18 mouse cellular contexts compared by ENCODE assay signal in the genomic region with DNA sequence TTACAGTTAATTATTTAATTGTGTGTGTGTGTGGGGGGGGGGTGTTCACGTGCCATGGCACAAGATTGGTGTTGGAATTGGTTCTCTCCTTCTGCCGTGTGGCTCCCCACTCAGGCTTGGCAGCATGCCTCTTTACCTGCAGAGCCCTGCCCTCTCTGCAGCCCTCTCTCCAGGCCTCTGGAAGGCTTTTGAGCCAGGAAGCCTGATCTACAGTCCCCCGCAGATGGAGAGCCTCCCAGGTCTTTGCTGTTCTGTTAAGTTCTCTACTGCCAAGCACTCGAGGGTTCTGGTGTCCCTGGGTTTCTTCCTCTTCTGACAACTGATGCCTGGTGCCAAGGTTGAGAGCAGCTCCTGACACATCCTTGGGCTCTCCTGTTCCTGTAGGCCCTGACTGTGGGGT. TPM values are rescaled to one million over a fixed set of nuclear protein-coding genes. Genes with fewer than 3 reads are reported as not detected.
DNase-seq lines count a peak whose midpoint lies in the region; ATAC-seq lines count a peak whose summit lies in the region.
"Had no signal": no experiment of that assay in that cellular context is flagged by ENCODE, and none has a peak within 500 bp of the region (broad histone marks: within the 10 kb centered on the region; RNA-seq: fewer than 3 reads in every experiment).

No protein-coding gene starts in this region.

- peaks cover 12% of the 10 kb centered on the region for H3K36me3 ChIP-seq in hindbrain, embryonic 12.5 days
- H3K36me3 ChIP-seq in hindbrain, embryonic 14.5 days (replicated peaks; ENCODE audit: control insufficient read depth, insufficient read depth) = peaks cover 3% of the 10 kb centered on the region
- peaks cover 9% of the 10 kb centered on the region for H3K36me3 ChIP-seq in neural tube, embryonic 13.5 days
- H3K36me3 ChIP-seq in kidney, embryonic 14.5 days (ENCODE audit: control insufficient read depth, insufficient read depth, low read length) = peaks cover 17% of the 10 kb centered on the region

- 77% methylated on average over 4 of the region's 4 CpGs for WGBS in hindbrain, embryonic 12.5 days
- 60% methylated on average over 4 of the region's 4 CpGs for WGBS in hindbrain, embryonic 14.5 days
- 63% methylated on average over 4 of the region's 4 CpGs for WGBS in neural tube, embryonic 13.5 days
- 70% methylated on average over 4 of the region's 4 CpGs for WGBS in kidney, embryonic 14.5 days

- H3K27me3 ChIP-seq in hindbrain, embryonic 12.5 days = no peaks in the 10 kb centered on the region
- no peaks in the 10 kb centered on the region for H3K27me3 ChIP-seq in hindbrain, embryonic 14.5 days (ENCODE audit: control insufficient read depth, insufficient read depth, low read length)
- H3K27me3 ChIP-seq in neural tube, embryonic 13.5 days = no peaks in the 10 kb centered on the region
- H3K27me3 ChIP-seq in kidney, embryonic 14.5 days (ENCODE audit: control insufficient read depth, insufficient read depth, low read length) = no peaks in the 10 kb centered on the region
- H3K27me3 ChIP-seq: limb, embryonic 13.5 days had no signal

- no peak overlapping the region for H3K9ac ChIP-seq in hindbrain, embryonic 12.5 days
- no peak overlapping the region for H3K9ac ChIP-seq in hindbrain, embryonic 14.5 days
- no peak overlapping the region for H3K9ac ChIP-seq in neural tube, embryonic 13.5 days
- H3K9ac ChIP-seq in kidney, embryonic 14.5 days (ENCODE audit: low read depth, low read length) = no peak overlapping the region
- H3K9ac ChIP-seq: limb, embryonic 13.5 days; liver, embryonic 14.5 days had no signal

- H3K4me3 ChIP-seq in hindbrain, embryonic 12.5 days = no peak overlapping the region
- H3K4me3 ChIP-seq in hindbrain, embryonic 14.5 days (replicated peaks; ENCODE audit: low read length) = no peak overlapping the region
- no peak overlapping the region for H3K4me3 ChIP-seq in neural tube, embryonic 13.5 days
- no peak overlapping the region for H3K4me3 ChIP-seq in kidney, embryonic 14.5 days (ENCODE audit: low read length)
- H3K4me3 ChIP-seq: gastrocnemius, adult 2 months; limb, embryonic 13.5 days had no signal

- H3K27ac ChIP-seq in hindbrain, embryonic 12.5 days = 0 out of 2 replicates have a peak overlapping the region, but pooled peaks have one; percentile 24
- no peak overlapping the region for H3K27ac ChIP-seq in hindbrain, embryonic 14.5 days
- peak overlapping the region; percentile 43 for H3K27ac ChIP-seq in neural tube, embryonic 13.5 days (replicated peaks)
- H3K27ac ChIP-seq in kidney, embryonic 14.5 days (ENCODE audit: low read depth, low read length) = no peak overlapping the region
- H3K27ac ChIP-seq: gastrocnemius, adult 2 months; limb, embryonic 13.5 days; liver, embryonic 14.5 days had no signal

- DNase-seq in hindbrain, embryonic 14.5 days (ENCODE audit: low spot score) = no peak
- DNase-seq in neural tube, embryonic 10.5 days (ENCODE audit: extremely low spot score, low spot score) = no peak
- DNase-seq in cerebellum, adult 9-11 months = peak; percentile 92
- no peak for DNase-seq in ovary, postnatal 14 days (ENCODE audit: low spot score)
- DNase-seq: adrenal gland, postnatal 25 days; gastrocnemius, adult 2 months; heart, postnatal 4 days; kidney, postnatal 14 days; thymus, postnatal 4 days had no signal

- peaks cover 45% of the 10 kb centered on the region for H3K4me1 ChIP-seq in hindbrain, embryonic 12.5 days
- peaks cover 18% of the 10 kb centered on the region for H3K4me1 ChIP-seq in hindbrain, embryonic 14.5 days (replicated peaks; ENCODE audit: control insufficient read depth, insufficient read depth, low read length)
- peaks cover 60% of the 10 kb centered on the region for H3K4me1 ChIP-seq in neural tube, embryonic 13.5 days (replicated peaks)
- H3K4me1 ChIP-seq in kidney, embryonic 14.5 days (ENCODE audit: control insufficient read depth, insufficient read depth, low read length) = peaks cover 11% of the 10 kb centered on the region

- H3K9me3 ChIP-seq in hindbrain, embryonic 12.5 days (replicated peaks) = no peaks in the 10 kb centered on the region
- no peaks in the 10 kb centered on the region for H3K9me3 ChIP-seq in hindbrain, embryonic 14.5 days (ENCODE audit: control insufficient read depth, low read length)
- H3K9me3 ChIP-seq in neural tube, embryonic 13.5 days = no peaks in the 10 kb centered on the region
- no peaks in the 10 kb centered on the region for H3K9me3 ChIP-seq in kidney, embryonic 14.5 days (ENCODE audit: control insufficient read depth, low read length)
- H3K9me3 ChIP-seq: limb, embryonic 13.5 days had no signal

- no peak overlapping the region for H3K4me2 ChIP-seq in hindbrain, embryonic 12.5 days (replicated peaks)
- no peak overlapping the region for H3K4me2 ChIP-seq in hindbrain, embryonic 14.5 days (replicated peaks)
- H3K4me2 ChIP-seq in neural tube, embryonic 13.5 days = no peak overlapping the region
- no peak overlapping the region for H3K4me2 ChIP-seq in kidney, embryonic 14.5 days (replicated peaks; ENCODE audit: low read depth, low read length)
- H3K4me2 ChIP-seq: limb, embryonic 13.5 days had no signal

- no peak for ATAC-seq in hindbrain, embryonic 12.5 days (ENCODE audit: low FRiP score)
- ATAC-seq in hindbrain, embryonic 14.5 days (ENCODE audit: low FRiP score) = no peak
- no peak for ATAC-seq in neural tube, embryonic 13.5 days (ENCODE audit: low read depth)
- no peak for ATAC-seq in kidney, embryonic 14.5 days (ENCODE audit: low FRiP score, low TSS enrichment)
- ATAC-seq: intestine, postnatal 0 days had no signal

RNA-seq across cellular contexts. Expression of a gene that starts 17.9 kb away (rescaled TPM):
- polyA plus RNA-seq in hindbrain, embryonic 12.5 days (2016; fragmentation: Nextera tagmentation; extraction: Ambion mirVana) = 1,309 and 1,398 TPM in 2 replicates
- polyA plus RNA-seq in hindbrain, embryonic 14.5 days (2014; fragmentation: Nextera tagmentation; extraction: Ambion mirVana) = 955 and 1,038 TPM in 2 replicates
- 1,151 and 1,235 TPM in 2 replicates for polyA plus RNA-seq in neural tube, embryonic 13.5 days (2015; fragmentation: Nextera tagmentation; extraction: Ambion mirVana)
- 1,584 and 1,728 TPM in 2 replicates for polyA plus RNA-seq in kidney, embryonic 14.5 days (2014; fragmentation: Nextera tagmentation; extraction: Ambion mirVana)

RNA-seq across cellular contexts. Expression of a gene that starts 27.0 kb away (rescaled TPM):
- polyA plus RNA-seq in hindbrain, embryonic 12.5 days (2016; fragmentation: Nextera tagmentation; extraction: Ambion mirVana) = 60.5 and 66.1 TPM in 2 replicates
- 44.4 and 46.8 TPM in 2 replicates for polyA plus RNA-seq in hindbrain, embryonic 14.5 days (2014; fragmentation: Nextera tagmentation; extraction: Ambion mirVana)
- 41.2 and 50.0 TPM in 2 replicates for polyA plus RNA-seq in neural tube, embryonic 13.5 days (2015; fragmentation: Nextera tagmentation; extraction: Ambion mirVana)
- 31.2 and 49.9 TPM in 2 replicates for polyA plus RNA-seq in kidney, embryonic 14.5 days (2014; fragmentation: Nextera tagmentation; extraction: Ambion mirVana)

RNA-seq across cellular contexts. Expression of a gene that starts 53.3 kb away (rescaled TPM):
- polyA plus RNA-seq in hindbrain, embryonic 12.5 days (2016; fragmentation: Nextera tagmentation; extraction: Ambion mirVana) = 0.41 TPM in 1 of 2 replicates, not detected in the other
- polyA plus RNA-seq in hindbrain, embryonic 14.5 days (2014; fragmentation: Nextera tagmentation; extraction: Ambion mirVana) = not detected in 2 replicates
- 0.44 TPM in 1 of 2 replicates, not detected in the other for polyA plus RNA-seq in neural tube, embryonic 13.5 days (2015; fragmentation: Nextera tagmentation; extraction: Ambion mirVana)
- not detected in 2 replicates for polyA plus RNA-seq in kidney, embryonic 14.5 days (2014; fragmentation: Nextera tagmentation; extraction: Ambion mirVana)
- polyA plus RNA-seq: heart, embryonic 14.5 days; intestine, postnatal 0 days; lung, embryonic 16.5 days; neural tube, embryonic 14.5 days had no signal

Comparison
In these comparisons a context has a peak if more than half of its experiments do, and no peak if none do; other contexts are left out.
1. H3K27ac ChIP-seq: peak in hindbrain, embryonic 12.5 days (single experiment) and neural tube, embryonic 13.5 days (single experiment); none in hindbrain, embryonic 14.5 days (single experiment) and kidney, embryonic 14.5 days (single experiment).